Mouse (Mus musculus) midbrain, embryonic 14.5 days (tissue): Measurements from ENCODE around the gene Cpm. TPM values are rescaled to one million over a fixed set of nuclear protein-coding genes. Genes with fewer than 3 reads are reported as not detected.
"Not testable (repeated sequence)": the region's sequence is repeated elsewhere in the genome, so short reads cannot be mapped to it uniquely, and the experiment has no call there.

ENCODE experiments used
- ATAC-seq: fragments of 200-750 bp; cut with Nextera tagmentation; 2 replicates; pipeline ENCODE4 v1.8.0; 2017; ENCODE audit warnings: moderate number of reproducible peaks, moderate library complexity; ENCODE audit not compliant: low FRiP score, low TSS enrichment
- DNase-seq: peaks from one replicate; pipeline ENCODE4 v3.0.0-alpha.2; 2015
- H3K27ac ChIP-seq: fragments of 300-500 bp; sonication (generic); replicated peaks from 2 replicates; pipeline ENCODE4 v1.5.1; 2014; ENCODE audit warnings: mild to moderate bottlenecking, low read depth, low read length, moderate library complexity
- H3K27me3 ChIP-seq: fragments of 300-500 bp; sonication (generic); 2 replicates; pipeline ENCODE4 v1.6.1; 2014; ENCODE audit warnings: low read length, control low read depth, mixed read lengths; ENCODE audit not compliant: control insufficient read depth, insufficient read depth
- H3K36me3 ChIP-seq: fragments of 300-500 bp; sonication (generic); 2 replicates; pipeline ENCODE4 v1.6.1; 2014; ENCODE audit warnings: low read length, control low read depth; ENCODE audit not compliant: control insufficient read depth, insufficient read depth
- H3K4me1 ChIP-seq: fragments of 300-500 bp; sonication (generic); 2 replicates; pipeline ENCODE4 v1.6.1; 2014; ENCODE audit warnings: mild to moderate bottlenecking, antibody characterized with exemption, low read length, control low read depth; ENCODE audit not compliant: control insufficient read depth, insufficient read depth
- H3K4me2 ChIP-seq: fragments of 300-500 bp; sonication (generic); 2 replicates; pipeline ENCODE4 v1.6.1; 2014; ENCODE audit warnings: mild to moderate bottlenecking, low read length, moderate library complexity
- H3K4me3 ChIP-seq: fragments of 300-500 bp; sonication (generic); replicated peaks from 2 replicates; pipeline ENCODE4 v1.5.1; 2014; ENCODE audit warnings: low read depth, low read length
- H3K9ac ChIP-seq: fragments of 300-500 bp; sonication (generic); replicated peaks from 2 replicates; pipeline ENCODE4 v1.6.1; 2014; ENCODE audit warnings: mild to moderate bottlenecking, low read length, moderate library complexity
- H3K9me3 ChIP-seq: fragments of 300-500 bp; sonication (generic); 2 replicates; pipeline ENCODE4 v1.6.1; 2016; ENCODE audit warnings: low read length, control low read depth, mixed read lengths; ENCODE audit not compliant: control insufficient read depth
- WGBS: fragments of 180-500 bp; shearing (Covaris S2); extraction: QIAGEN DNeasy Blood & Tissue Kit; methylation state at CpG from one replicate; pipeline ENCODE4 v1.1.7; 2014; 5-methylcytosine and 5-hydroxymethylcytosine counted together
- polyA plus RNA-seq: library from polyadenylated mRNA; unstranded; fragments of >200 nt; fragmentation: Nextera tagmentation; extraction: Ambion mirVana; gene quantifications from 2 replicates; pipeline ENCODE4 v1.2.1, GENCODE M21; 2014

The Cpm gene
- polyA plus RNA-seq, 1 experiment from 2014 or later: 5.4 TPM

DNA sequence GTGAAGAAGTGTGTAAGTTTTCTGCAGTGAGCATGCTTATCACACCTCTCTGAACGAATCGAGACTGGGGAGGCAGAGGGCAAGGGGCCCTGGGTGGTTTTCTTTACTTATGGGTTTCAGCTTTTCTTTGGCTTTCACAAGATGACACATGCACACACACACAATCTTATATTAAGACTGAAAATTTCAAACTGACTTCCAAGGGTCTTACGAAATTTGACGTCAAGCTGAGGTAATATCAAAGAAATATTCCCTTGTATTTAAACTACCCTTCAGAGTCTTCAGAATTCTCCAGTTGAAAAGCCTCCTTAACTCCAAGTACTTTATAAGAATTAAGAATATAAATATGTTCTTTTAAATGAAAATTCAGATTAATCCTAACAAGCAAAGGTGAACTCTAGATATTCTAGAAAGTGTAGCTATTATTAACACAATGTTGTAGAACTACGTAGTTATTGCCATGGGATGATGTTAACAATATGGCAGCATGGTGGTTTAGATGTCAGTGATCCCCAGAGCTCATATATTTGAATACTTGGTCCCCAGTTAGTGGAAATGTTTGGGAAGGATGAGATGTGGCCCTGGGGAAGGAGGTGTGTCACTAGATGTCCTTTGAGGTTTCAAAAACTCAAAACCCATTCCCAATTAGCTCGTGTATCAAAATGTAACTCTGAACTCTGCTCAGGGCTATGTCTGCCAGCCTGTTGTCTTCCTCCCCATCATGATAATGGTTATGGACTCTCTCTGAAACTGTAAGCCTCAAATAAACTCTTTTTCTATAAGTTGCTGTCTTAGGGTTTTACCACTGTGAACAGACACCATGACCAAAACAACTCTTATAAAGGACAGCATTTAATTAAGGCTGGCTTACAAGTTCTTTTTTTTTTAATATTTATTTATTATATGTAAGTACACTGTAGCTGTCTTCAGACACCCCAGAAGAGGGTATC is 44.5 kb upstream of the Cpm start:
- 94% methylated on average over 6 of the region's 6 CpGs for WGBS
- DNase-seq: no peak
- Histone ChIP-seq H3K9ac (no peak overlapping the region), H3K27ac (no peak overlapping the region), H3K4me2 (no peak overlapping the region), H3K27me3 (no peaks in the 10 kb centered on the region), H3K36me3 (no peaks in the 10 kb centered on the region), H3K9me3 (no peaks in the 10 kb centered on the region), H3K4me3 (no peak overlapping the region), H3K4me1 (no peaks in the 10 kb centered on the region)
- no peak for ATAC-seq

DNA sequence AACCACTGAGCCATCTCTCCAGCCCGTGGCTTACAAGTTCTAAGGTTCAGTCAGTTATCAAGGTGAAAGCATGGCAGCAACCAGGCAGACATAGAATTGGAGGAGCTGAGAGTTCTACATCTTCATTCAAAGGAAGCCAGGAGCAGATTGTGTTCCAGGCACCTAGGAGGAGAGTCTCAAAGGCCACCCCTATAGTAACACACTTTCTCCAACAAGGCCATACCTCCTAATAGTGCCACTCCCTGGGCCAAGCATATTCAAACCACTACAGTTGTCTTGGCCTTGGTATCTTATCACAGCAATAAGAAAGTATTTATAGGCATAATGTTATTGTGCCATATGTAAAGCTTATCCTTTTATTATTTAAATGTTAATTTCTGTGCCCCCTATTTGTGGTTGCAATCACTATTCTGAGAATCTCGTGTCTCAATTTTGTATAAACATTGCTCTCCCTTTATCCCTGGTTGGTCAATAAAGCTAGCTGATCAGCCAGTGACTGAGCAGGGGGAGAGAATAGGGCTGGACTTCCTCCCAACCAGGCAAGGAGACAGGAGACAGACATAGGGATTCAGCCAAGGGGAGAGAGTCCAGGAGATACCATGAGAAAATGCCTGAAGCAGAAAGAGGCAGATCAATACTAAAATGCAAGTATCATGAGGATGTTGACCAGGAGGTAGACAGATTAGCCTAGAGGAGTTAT is 43.5 kb upstream of the Cpm start:
- DNase-seq (no peak), ATAC-seq (no peak)
- no peaks in the 10 kb centered on the region for H3K9me3 ChIP-seq
- H3K9ac ChIP-seq: no peak overlapping the region
- H3K4me1 ChIP-seq: no peaks in the 10 kb centered on the region
- no peak overlapping the region for H3K4me3 ChIP-seq
- no peak overlapping the region for H3K27ac ChIP-seq
- 77% methylated on average over 2 of the region's 2 CpGs for WGBS
- H3K4me2 ChIP-seq: no peak overlapping the region
- H3K36me3 ChIP-seq: no peaks in the 10 kb centered on the region
- no peaks in the 10 kb centered on the region for H3K27me3 ChIP-seq

DNA sequence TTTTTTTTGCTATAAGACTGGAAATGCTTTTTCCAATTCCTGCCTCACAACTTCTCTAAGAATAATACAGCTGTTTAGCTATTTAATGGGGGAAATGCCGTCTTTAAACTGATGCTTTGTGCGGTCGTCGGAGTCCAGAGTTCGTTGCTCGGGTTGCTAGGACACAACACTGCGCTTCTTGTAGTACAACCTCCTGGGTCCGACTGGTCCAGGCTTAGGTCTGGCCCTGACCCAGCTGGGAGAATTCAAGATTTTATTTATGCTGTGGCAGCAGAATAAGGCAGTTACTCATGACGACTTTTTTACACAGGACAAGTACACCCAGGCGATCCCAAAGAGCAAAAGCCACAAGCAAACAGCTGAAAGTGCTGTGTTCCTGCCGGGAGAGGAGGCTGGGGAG is 42.4 kb upstream of the Cpm start:
- Histone ChIP-seq H3K9me3 (no peaks in the 10 kb centered on the region), H3K9ac (no peak overlapping the region), H3K4me3 (no peak overlapping the region), H3K36me3 (no peaks in the 10 kb centered on the region), H3K4me2 (no peak overlapping the region), H3K27ac (no peak overlapping the region), H3K4me1 (no peaks in the 10 kb centered on the region), H3K27me3 (no peaks in the 10 kb centered on the region)
- no peak for ATAC-seq
- 33% methylated on average over 11 of the region's 11 CpGs for WGBS
- DNase-seq: peak; percentile 17

DNA sequence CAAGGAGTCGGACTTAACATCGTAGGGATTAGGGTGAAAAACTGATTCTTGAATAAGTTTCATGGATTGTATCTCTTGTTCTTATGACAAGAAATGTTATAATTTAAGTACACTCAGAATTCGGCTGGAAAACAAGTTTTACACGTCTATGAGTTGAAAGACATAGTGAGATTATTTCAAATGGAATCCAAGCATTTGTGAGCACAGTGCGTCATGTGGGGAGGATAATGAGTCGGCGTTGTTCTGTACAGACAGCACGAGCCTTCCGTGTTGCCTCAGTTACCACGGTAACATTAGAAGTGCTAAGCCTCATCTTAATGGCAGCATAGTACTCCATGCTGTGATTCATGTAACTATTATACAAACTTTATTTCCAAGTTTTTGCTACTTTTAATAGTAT is 42.0 kb upstream of the Cpm start:
- Histone ChIP-seq H3K36me3 (no peaks in the 10 kb centered on the region), H3K4me3 (no peak overlapping the region)

DNA sequence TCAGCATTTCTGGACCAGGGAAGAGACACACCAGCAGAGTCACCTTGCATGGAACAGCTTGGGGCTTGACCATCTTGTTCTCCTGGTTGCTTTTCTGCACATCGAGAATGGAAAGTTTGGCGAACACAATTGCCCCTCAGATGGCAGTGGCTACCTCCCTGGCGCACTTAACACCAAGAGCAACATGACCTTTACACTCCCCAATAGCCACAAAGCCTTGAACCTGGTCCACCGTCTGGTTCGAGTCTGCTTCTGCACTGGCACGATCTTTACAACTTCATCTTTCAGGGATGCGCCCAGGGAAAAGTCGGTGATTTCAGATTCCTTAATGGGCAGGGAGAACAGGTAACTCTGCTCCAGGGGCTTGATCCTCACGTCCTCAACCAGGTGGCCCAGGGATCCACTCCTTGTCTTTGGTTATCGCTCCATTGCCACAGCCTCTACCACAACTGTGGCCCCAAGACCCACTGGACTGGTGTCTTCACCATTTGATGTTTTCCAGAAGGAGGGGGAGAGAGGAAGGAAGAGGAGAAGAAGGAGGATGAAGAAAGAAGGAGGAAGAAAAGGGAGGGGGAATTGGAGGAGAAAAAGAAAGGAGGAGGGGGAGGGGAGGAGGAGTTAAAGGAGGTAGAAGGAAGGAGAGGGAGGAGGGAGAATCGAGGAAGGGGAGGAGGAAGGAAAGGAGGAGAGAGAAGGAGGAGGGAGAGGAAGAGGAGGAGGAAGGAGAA is 40.7 kb upstream of the Cpm start:
- not testable (repeated sequence) for H3K9ac ChIP-seq, H3K4me2 ChIP-seq, H3K4me3 ChIP-seq, DNase-seq, ATAC-seq, H3K9me3 ChIP-seq, H3K27ac ChIP-seq, H3K36me3 ChIP-seq, H3K27me3 ChIP-seq, H3K4me1 ChIP-seq
- WGBS: 89% methylated on average over 11 of the region's 11 CpGs

More for the DNA sequence above, 42.0 kb upstream of the Cpm start:
- WGBS: 85% methylated on average over 10 of the region's 10 CpGs
- Histone ChIP-seq H3K27ac (no peak overlapping the region), H3K27me3 (no peaks in the 10 kb centered on the region), H3K4me2 (no peak overlapping the region), H3K4me1 (no peaks in the 10 kb centered on the region), H3K9ac (no peak overlapping the region), H3K9me3 (no peaks in the 10 kb centered on the region)
- no peak for DNase-seq
- no peak for ATAC-seq

DNA sequence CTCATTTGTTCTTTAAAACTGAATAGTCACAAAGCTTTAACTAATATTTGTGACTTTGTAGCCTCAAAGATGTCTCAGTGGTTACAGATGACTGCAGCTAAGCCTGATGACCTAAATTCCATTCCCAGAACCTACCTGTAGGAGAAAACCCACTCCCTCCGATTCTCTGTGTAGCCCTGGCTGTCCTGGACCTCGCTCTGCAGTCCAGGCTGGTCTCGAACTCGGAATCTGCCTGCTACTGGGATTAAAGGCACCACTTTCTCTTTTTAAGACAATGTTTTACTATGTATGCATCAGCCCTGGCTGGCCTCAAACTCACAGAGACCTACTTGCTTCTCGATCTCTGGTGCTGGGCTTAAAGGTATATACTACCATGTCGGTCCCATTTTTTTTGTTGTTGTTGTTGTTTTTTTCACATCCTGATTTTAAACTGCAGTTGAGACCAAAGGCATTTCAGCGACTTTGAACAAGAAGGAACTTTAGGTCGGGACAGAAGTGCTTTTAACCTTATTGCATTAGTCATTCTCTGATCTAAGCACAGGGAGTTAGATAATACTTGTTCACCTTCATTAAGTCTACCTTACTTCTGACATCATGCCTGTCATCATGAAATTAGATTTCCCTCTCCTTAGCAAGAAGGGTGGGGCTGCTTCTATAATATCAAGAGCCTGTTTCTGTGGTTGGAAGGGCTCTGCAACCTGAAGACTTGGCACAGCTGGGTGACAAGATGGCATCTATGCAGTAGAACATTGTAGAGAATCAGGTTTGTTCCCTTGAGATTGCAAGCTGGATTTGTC is 40.0 kb upstream of the Cpm start:
- WGBS: 88% methylated on average over 8 of the region's 8 CpGs
- no peak for ATAC-seq

DNA sequence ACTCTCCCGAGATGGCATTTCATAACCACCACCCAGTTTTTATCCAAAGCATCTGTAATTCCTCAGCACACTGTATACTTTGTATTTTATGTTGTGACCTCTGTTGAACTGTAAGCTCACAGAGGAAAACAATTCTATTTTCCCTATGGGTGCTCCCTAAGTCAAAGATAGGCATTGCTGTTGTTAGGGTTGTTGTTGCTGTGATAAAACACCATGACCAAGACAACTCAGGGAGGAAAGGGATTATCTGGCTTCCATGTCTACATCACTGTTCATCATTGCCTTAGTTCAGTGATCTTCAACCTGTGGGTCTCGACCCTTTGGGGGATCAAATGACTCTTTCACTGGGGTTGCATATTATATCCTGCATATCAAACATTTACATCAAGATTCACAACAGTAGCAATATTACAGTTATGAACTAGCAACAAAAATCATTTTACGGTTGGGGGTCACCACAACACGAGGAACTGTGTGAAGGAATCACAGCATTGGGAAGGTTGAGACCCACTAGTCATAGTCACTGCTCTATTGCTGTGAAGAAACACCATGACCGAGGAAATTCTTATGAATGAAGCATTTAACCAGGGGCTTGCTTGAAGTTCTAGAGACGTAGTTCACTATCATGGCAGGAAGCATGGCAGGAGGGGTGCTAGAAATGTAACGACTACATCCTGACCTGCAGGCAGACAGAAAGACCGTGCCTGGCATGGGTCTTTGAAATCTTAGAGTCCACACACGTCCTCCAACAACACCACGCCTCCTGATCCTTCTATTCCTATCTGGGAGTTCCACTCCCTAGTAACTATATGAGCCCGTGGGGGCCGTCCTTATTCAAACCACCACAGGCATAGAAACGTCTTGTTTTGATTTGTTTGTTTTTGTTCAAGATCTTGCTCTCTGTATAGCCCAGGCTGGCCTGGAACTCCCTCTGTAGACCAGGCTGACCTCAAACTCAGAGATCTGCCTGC is 38.7 kb upstream of the Cpm start:
- ATAC-seq (no peak), DNase-seq (no peak)
- WGBS: 85% methylated on average over 13 of the region's 13 CpGs
- no peaks in the 10 kb centered on the region for H3K27me3 ChIP-seq
- no peaks in the 10 kb centered on the region for H3K4me1 ChIP-seq
- no peak overlapping the region for H3K4me3 ChIP-seq
- H3K36me3 ChIP-seq: no peaks in the 10 kb centered on the region
- H3K27ac ChIP-seq: no peak overlapping the region
- no peak overlapping the region for H3K4me2 ChIP-seq
- H3K9me3 ChIP-seq: no peaks in the 10 kb centered on the region
- H3K9ac ChIP-seq: no peak overlapping the region

More for the DNA sequence above, 40.0 kb upstream of the Cpm start:
- Histone ChIP-seq H3K36me3 (no peaks in the 10 kb centered on the region), H3K27me3 (no peaks in the 10 kb centered on the region), H3K9ac (no peak overlapping the region), H3K4me2 (no peak overlapping the region), H3K9me3 (no peaks in the 10 kb centered on the region), H3K4me1 (no peaks in the 10 kb centered on the region), H3K4me3 (no peak overlapping the region), H3K27ac (no peak overlapping the region)
- no peak for DNase-seq
